Mouse (Mus musculus): ENCODE measurements at regions not wholly inside any gene's neighbourhood (a gene's known extent, or its start where the extent isn't known, plus 50 kb on each side); places are given as distances from the start of the nearest gene placed in this dataset.

GRCm38 (mm10) chr14:64545056-64545455, 441.0 kb downstream of the Prss52 start:
- TF ChIP-seq CTCF (IDR thresholded peaks at IDR 0.05; ENCODE audit: borderline replicate concordance, extremely low read depth, insufficient read depth, insufficient read length) = no peak
- no peak for TF ChIP-seq POLR2A (IDR thresholded peaks at IDR 0.05; ENCODE audit: borderline replicate concordance, extremely low read depth, insufficient read depth, insufficient read length, poor library complexity, severe bottlenecking)
